Mouse (Mus musculus) CH12.LX (cell line): ENCODE results near the gene Olfr904. TPM values are rescaled to one million over a fixed set of nuclear protein-coding genes. Genes with fewer than 3 reads are reported as not detected.

Source experiments
- DNase-seq: peaks from one replicate; pipeline ENCODE4 v3.0.0-alpha.2; 2013; ENCODE audit errors: extremely low read depth
- H3K27ac ChIP-seq: 2 replicates; pipeline ENCODE4 v1.5.1; 2012; ENCODE audit warnings: low read depth, mild to moderate bottlenecking, control low read depth, moderate library complexity; ENCODE audit not compliant: insufficient read depth
- H3K27me3 ChIP-seq: replicated peaks from 2 replicates; pipeline ENCODE3; 2012; ENCODE audit warnings: inconsistent platforms
- H3K36me3 ChIP-seq, 2 experiments: replicated peaks in 1 of 2; 2 replicates each; pipeline versions ENCODE3 to v1.6.1; 2012; ENCODE audit warnings: inconsistent platforms in 1 of 2, low read length in 1 of 2, mild to moderate bottlenecking in 1 of 2, mixed read lengths in 1 of 2, moderate library complexity in 1 of 2; ENCODE audit not compliant: control insufficient read depth in 1 of 2, insufficient read depth in 1 of 2
- H3K4me1 ChIP-seq, 2 experiments: 2 replicates each; pipeline ENCODE4 v1.6.1; 2012; ENCODE audit warnings: inconsistent platforms in 1 of 2, moderate library complexity in 1 of 2; ENCODE audit not compliant: insufficient read depth in 2 of 2, control insufficient read depth in 1 of 2
- H3K4me2 ChIP-seq: 2 replicates; pipeline ENCODE4 v1.6.1; 2012; ENCODE audit warnings: low read depth, mild to moderate bottlenecking, control low read depth; ENCODE audit not compliant: poor library complexity, insufficient read depth, severe bottlenecking
- H3K4me3 ChIP-seq, 3 experiments: fragments of 150-350 bp in 1 of 3; sonication (generic) in 1 of 3; replicated peaks in 1 of 3; 2 replicates each; pipeline versions ENCODE3 to v1.5.1; 2011 to 2012; ENCODE audit warnings: low read depth in 2 of 3, low read length in 2 of 3, mild to moderate bottlenecking in 2 of 3, moderate library complexity in 2 of 3, control low read depth in 1 of 3, improper control_type of control experiment in 1 of 3, inconsistent platforms in 1 of 3, mixed read lengths in 1 of 3; ENCODE audit not compliant: poor library complexity in 1 of 3
- H3K79me2 ChIP-seq: replicated peaks from 2 replicates; pipeline ENCODE4 v1.6.1; 2012; ENCODE audit warnings: mild to moderate bottlenecking, moderate library complexity; ENCODE audit not compliant: control insufficient read depth, poor library complexity, insufficient read depth, severe bottlenecking; ENCODE audit errors: extremely low read depth
- H3K9ac ChIP-seq: 2 replicates; pipeline ENCODE4 v1.6.1; 2012; ENCODE audit warnings: low read depth, mild to moderate bottlenecking, control low read depth, moderate library complexity; ENCODE audit not compliant: insufficient read depth
- H3K9me3 ChIP-seq: replicated peaks from 2 replicates; pipeline ENCODE3; 2012; ENCODE audit warnings: low read length, inconsistent platforms, mixed read lengths
- BHLHE40 ChIP-seq: IDR thresholded peaks from 2 replicates; pipeline ENCODE4 v1.6.1; 2011; ENCODE audit warnings: mild to moderate bottlenecking, low read depth, low read length, improper control_type of control experiment
- CHD1 ChIP-seq: IDR thresholded peaks from 2 replicates; pipeline ENCODE4 v1.6.1; 2012; ENCODE audit warnings: low read depth, low read length, improper control_type of control experiment, inconsistent platforms
- CHD2 ChIP-seq: IDR thresholded peaks from 2 replicates; pipeline ENCODE4 v1.6.1; 2011; ENCODE audit warnings: low read length, improper control_type of control experiment
- CTCF ChIP-seq, 2 experiments: IDR thresholded peaks in 1 of 2; conservative IDR thresholded peaks in 1 of 2; 2 replicates each; pipeline ENCODE4 v1.5.1; 2011 to 2012; ENCODE audit warnings: low read depth in 2 of 2, low read length in 2 of 2, improper control_type of control experiment in 1 of 2, inconsistent platforms in 1 of 2, mild to moderate bottlenecking in 1 of 2, moderate library complexity in 1 of 2
- ELF1 ChIP-seq: IDR thresholded peaks from 2 replicates; pipeline ENCODE4 v1.6.1; 2014; ENCODE audit warnings: low read depth, mild to moderate bottlenecking, inconsistent platforms, low read length, improper control_type of control experiment
- IRF4 ChIP-seq: IDR thresholded peaks from 2 replicates; pipeline ENCODE4 v1.6.1; 2014; ENCODE audit warnings: low read depth, mild to moderate bottlenecking, inconsistent platforms, low read length, improper control_type of control experiment
- JUN ChIP-seq: IDR thresholded peaks from 2 replicates; pipeline ENCODE4 v1.6.1; 2011; ENCODE audit warnings: low read depth, mild to moderate bottlenecking, low read length, improper control_type of control experiment, moderate library complexity; ENCODE audit not compliant: insufficient read depth
- JUND ChIP-seq: conservative IDR thresholded peaks from 2 replicates; pipeline ENCODE4 v1.6.1; 2011; ENCODE audit warnings: low read depth, low read length, improper control_type of control experiment
- MAX ChIP-seq: IDR thresholded peaks from 2 replicates; pipeline ENCODE4 v1.6.1; 2011; ENCODE audit warnings: low read length, improper control_type of control experiment
- MEF2A ChIP-seq: IDR thresholded peaks from 2 replicates; pipeline ENCODE4 v1.6.1; 2014; ENCODE audit warnings: low read depth, mild to moderate bottlenecking, inconsistent platforms, low read length, improper control_type of control experiment, borderline replicate concordance
- MXI1 ChIP-seq: IDR thresholded peaks from 2 replicates; pipeline ENCODE4 v1.6.1; 2011; ENCODE audit warnings: mild to moderate bottlenecking, low read depth, low read length, improper control_type of control experiment
- NELFE ChIP-seq: IDR thresholded peaks from 2 replicates; pipeline ENCODE4 v1.6.1; 2011; ENCODE audit warnings: low read depth, low read length, improper control_type of control experiment
- PAX5 ChIP-seq: IDR thresholded peaks from 2 replicates; pipeline ENCODE4 v1.6.1; 2012; ENCODE audit warnings: low read length, inconsistent platforms, mixed read lengths
- POLR2A ChIP-seq: IDR thresholded peaks from 2 replicates; pipeline ENCODE4 v1.6.1; 2011; ENCODE audit warnings: low read depth, mild to moderate bottlenecking, improper control_type of control experiment, low read length
- RAD21 ChIP-seq: IDR thresholded peaks from 2 replicates; pipeline ENCODE4 v1.6.1; 2011; ENCODE audit warnings: low read depth, mild to moderate bottlenecking, low read length, improper control_type of control experiment, moderate library complexity
- SIN3A ChIP-seq: IDR thresholded peaks from 2 replicates; pipeline ENCODE4 v1.6.1; 2012; ENCODE audit warnings: low read length, improper control_type of control experiment, inconsistent platforms
- SMC3 ChIP-seq: IDR thresholded peaks from 2 replicates; pipeline ENCODE4 v1.6.1; 2011; ENCODE audit warnings: low read depth, low read length, improper control_type of control experiment
- UBTF ChIP-seq: IDR thresholded peaks from 2 replicates; pipeline ENCODE4 v1.6.1; 2012; ENCODE audit warnings: low read depth, mild to moderate bottlenecking, inconsistent platforms, low read length, improper control_type of control experiment, moderate library complexity
- ZC3H11A ChIP-seq: IDR thresholded peaks from 2 replicates; pipeline ENCODE4 v1.6.1; 2012; ENCODE audit warnings: low read depth, mild to moderate bottlenecking, inconsistent platforms, low read length, improper control_type of control experiment
- ZKSCAN1 ChIP-seq: IDR thresholded peaks from 2 replicates; pipeline ENCODE4 v1.6.1; 2012; ENCODE audit warnings: low read depth, inconsistent platforms, low read length, improper control_type of control experiment, borderline replicate concordance
- ZNF384 ChIP-seq: IDR thresholded peaks from 2 replicates; pipeline ENCODE4 v1.6.1; 2012; ENCODE audit warnings: low read depth, low read length, improper control_type of control experiment, inconsistent platforms
- dilution Hi-C: fragments of 300-500 bp; cut with MboI; formaldehyde crosslinking; loops from 2 replicates; pipeline ENCODE4 v1.14.3; 2020; ENCODE audit warnings: low sequenced_read_pairs; ENCODE audit not compliant: extremely low pct_unique_long_range_greater_than_20kb, extremely low pct_ligation_motif_present
- in situ Hi-C: fragments of 300-500 bp; cut with MboI; formaldehyde crosslinking; loops from 3 replicates; pipeline ENCODE4 v1.14.3; 2019; ENCODE audit warnings: low sequenced_read_pairs, low pct_ligation_motif_present, low pct_unique_long_range_greater_than_20kb, mixed read lengths
- polyA plus RNA-seq: library from polyadenylated mRNA; unstranded; fragments of >175 nt; gene quantifications from 2 replicates; pipeline ENCODE4 v1.2.1, GENCODE M21; 2012; ENCODE audit warnings: low read depth; ENCODE audit not compliant: insufficient read length
- total RNA-seq, 2 experiments: library from RNA; depleted of rRNA; stranded (reverse); fragments of 300-350 nt in 1 of 2; fragments of >200 nt in 1 of 2; gene quantifications; 2 replicates each; pipeline ENCODE4 v1.2.3; 2012 to 2014

Gene Olfr904
- total and polyA plus RNA-seq, 3 experiments: not detected

GRCm38 (mm10) chr9:38427026-38427425 is 35.9 kb upstream of the Olfr904 start:
- dilution Hi-C loops: no loop called here
- in situ Hi-C loops: no loop called here
- Histone ChIP-seq H3K4me1 (no peaks in the 10 kb centered on the region), H3K4me3 (no peak overlapping the region), H3K27me3 (no peaks in the 10 kb centered on the region), H3K9me3 (no peaks in the 10 kb centered on the region), H3K9ac (no peak overlapping the region), H3K4me2 (no peak overlapping the region), H3K79me2 (no peaks in the 10 kb centered on the region), H3K27ac (no peak overlapping the region), H3K36me3 (no peaks in the 10 kb centered on the region)
- peak; percentile 28 for DNase-seq
- no peak for TF ChIP-seq ELF1
- TF ChIP-seq UBTF: no peak
- no peak for TF ChIP-seq IRF4
- no peak for TF ChIP-seq RAD21
- TF ChIP-seq CHD1: no peak
- no peak for TF ChIP-seq ZNF384
- TF ChIP-seq MAX: no peak
- no peak for TF ChIP-seq NELFE
- TF ChIP-seq MEF2A: no peak
- no peak for TF ChIP-seq SMC3
- no peak for TF ChIP-seq ZKSCAN1
- no peak for TF ChIP-seq JUN
- TF ChIP-seq ZC3H11A: no peak

- dilution Hi-C loops: no loop called here
These were observed 33.8 kb upstream of the Olfr904 start, which contains the start of gene Olfr901 for GRCm38 (mm10) chr9:38429155-38429554. Gene Olfr901 (plus strand): TSS chr9:38429455.

GRCm38 (mm10) chr9:38447352-38447751 is 15.6 kb upstream of the Olfr904 start, which contains the start of gene Olfr902:
Gene Olfr902 (plus strand): TSS chr9:38447652.
- Histone ChIP-seq H3K27me3 (no peaks in the 10 kb centered on the region), H3K36me3 (no peaks in the 10 kb centered on the region), H3K4me1 (no peaks in the 10 kb centered on the region), H3K9ac (no peak within 1 kb of the TSS), H3K27ac (no peak within 1 kb of the TSS), H3K4me2 (no peak within 1 kb of the TSS), H3K9me3 (no peaks in the 10 kb centered on the region), H3K79me2 (no peaks in the 10 kb centered on the region), H3K4me3 (no peak within 1 kb of the TSS)
- no peak for DNase-seq
- in situ Hi-C loops: no loop called here
- dilution Hi-C loops: no loop called here
- TF ChIP-seq CHD2 (no peak), NELFE (no peak), CTCF (conservative IDR thresholded peaks at IDR 0.05 in 1 of 2, IDR thresholded peaks at IDR 0.05 in 1 of 2; ENCODE audit: low read depth in 2 of 2, low read length in 2 of 2) (no peak), CHD1 (no peak), PAX5 (no peak), ELF1 (no peak), ZC3H11A (no peak), JUND (no peak), RAD21 (no peak), MXI1 (no peak), SIN3A (no peak)

More at GRCm38 (mm10) chr9:38429155-38429554, 33.8 kb upstream of the Olfr904 start, which contains the start of gene Olfr901:
- Histone ChIP-seq H3K4me2 (no peak within 1 kb of the TSS), H3K27me3 (no peaks in the 10 kb centered on the region), H3K9ac (no peak within 1 kb of the TSS), H3K9me3 (no peaks in the 10 kb centered on the region), H3K36me3 (no peaks in the 10 kb centered on the region), H3K27ac (no peak within 1 kb of the TSS), H3K4me1 (no peaks in the 10 kb centered on the region), H3K4me3 (no peak within 1 kb of the TSS), H3K79me2 (no peaks in the 10 kb centered on the region)
- TF ChIP-seq BHLHE40 (no peak), ELF1 (no peak), POLR2A (no peak), ZKSCAN1 (no peak)
- in situ Hi-C loops: no loop called here
- DNase-seq: no peak
